8 mouse cellular contexts compared by ENCODE assay signal in the genomic region with DNA sequence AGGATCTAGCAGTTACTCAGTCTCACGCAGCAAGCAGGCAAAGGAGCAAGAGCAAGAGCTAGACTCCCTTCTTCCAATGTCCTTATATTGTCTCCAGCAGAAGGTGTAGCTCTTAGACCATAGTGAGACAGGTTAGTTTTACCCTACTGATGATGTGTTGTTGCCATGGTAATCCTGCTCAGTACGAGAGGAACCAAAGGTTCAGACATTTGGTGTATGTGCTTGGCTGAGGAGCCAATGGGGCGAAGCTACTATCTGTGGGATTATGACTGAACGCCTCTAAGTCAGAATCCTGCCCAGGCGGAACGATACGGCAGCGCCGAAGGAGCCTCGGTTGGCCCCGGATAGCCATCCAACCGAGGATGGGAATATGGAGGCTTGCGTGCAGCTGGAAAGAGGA. TPM values are rescaled to one million over a fixed set of nuclear protein-coding genes. Genes with fewer than 3 reads are reported as not detected.
A peak's percentile ranks its signal among the peaks of the same experiment; 100 is the strongest.
DNase-seq lines count a peak whose midpoint lies in the region; ATAC-seq and TF ChIP-seq lines count a peak whose summit lies in the region.
"Not testable (repeated sequence)": the region's sequence is repeated elsewhere in the genome, so short reads cannot be mapped to it uniquely, and the experiment has no call there.

No protein-coding gene starts in this region.

- not testable (repeated sequence) for H3K27ac ChIP-seq in forebrain, postnatal 0 days (ENCODE audit: low read depth, low read length); liver, embryonic 14.5 days; neural tube, embryonic 11.5 days (ENCODE audit: low read depth, low read length)

- not testable (repeated sequence) for H3K4me3 ChIP-seq in forebrain, postnatal 0 days (ENCODE audit: low read depth, low read length); liver, embryonic 14.5 days (ENCODE audit: insufficient read depth in 1 of 2, low read depth in 2 of 2, low read length in 2 of 2); neural tube, embryonic 11.5 days (ENCODE audit: low read depth, low read length)

- 88% methylated on average over 13 of the region's 13 CpGs for WGBS in forebrain, postnatal 0 days
- 73% methylated on average over 13 of the region's 13 CpGs for whole genome bisulfite sequencing in liver, embryonic 14.5 days (ENCODE audit: insufficient replicate concordance)
- 83% methylated on average over 13 of the region's 13 CpGs for WGBS in neural tube, embryonic 11.5 days

- not testable (repeated sequence) for H3K9ac ChIP-seq in forebrain, postnatal 0 days; liver, embryonic 14.5 days (replicated peaks); neural tube, embryonic 11.5 days (ENCODE audit: low read length)

- H3K4me1 ChIP-seq in forebrain, postnatal 0 days (ENCODE audit: insufficient read depth); liver, embryonic 14.5 days (replicated peaks; ENCODE audit: control insufficient read depth in 2 of 2, insufficient read depth in 2 of 2, low read length in 1 of 2); neural tube, embryonic 11.5 days (ENCODE audit: control insufficient read depth, insufficient read depth, low read length): not testable (repeated sequence)

- DNase-seq in cerebellum, adult 11 months = peak; percentile 81
- DNase-seq in forebrain, postnatal 0 days = peak; percentile 43
- DNase-seq in heart, postnatal 25 days (ENCODE audit: low spot score) = peak; percentile 84
- peak; percentile 82 to 84 for DNase-seq in kidney, postnatal 4 days
- peak; percentile 38 to 47 (median 42) for DNase-seq in liver, embryonic 14.5 days (ENCODE audit: low read depth in 3 of 3, low spot score in 3 of 3)
- DNase-seq in neural tube, embryonic 11.5 days (ENCODE audit: low spot score) = peak; percentile 62
- DNase-seq in testis, postnatal 10 days (ENCODE audit: low spot score) = peak; percentile 89

- TF ChIP-seq EP300 in liver, embryonic 14.5 days (IDR thresholded peaks at IDR 0.05; ENCODE audit: low read depth) = not testable (repeated sequence)

- intact Hi-C loops in heart, postnatal 25 days (cut with DNase I) = not testable (repeated sequence)

- H3K36me3 ChIP-seq in forebrain, postnatal 0 days (ENCODE audit: insufficient read depth); liver, embryonic 14.5 days (replicated peaks; ENCODE audit: control insufficient read depth, insufficient read depth, low read depth); neural tube, embryonic 11.5 days (ENCODE audit: control insufficient read depth, insufficient read depth, low read length): not testable (repeated sequence)

- TF ChIP-seq CTCF in forebrain, postnatal 0 days (IDR thresholded peaks at IDR 0.05; ENCODE audit: low read depth); liver, embryonic 14.5 days (IDR thresholded peaks at IDR 0.05; ENCODE audit: low read depth): not testable (repeated sequence)

- not testable (repeated sequence) for H3K27me3 ChIP-seq in forebrain, postnatal 0 days (ENCODE audit: insufficient read depth, low read length); liver, embryonic 14.5 days (ENCODE audit: control insufficient read depth, insufficient read depth, low read length); neural tube, embryonic 11.5 days (ENCODE audit: control insufficient read depth, insufficient read depth, low read length)

- peak; percentile 100 for ATAC-seq in CD4-positive, CD25-positive, alpha-beta regulatory T cell, adult 4 months
- peak; percentile 100 for ATAC-seq in forebrain, postnatal 0 days
- peak; percentile 100 for ATAC-seq in liver, embryonic 14.5 days (ENCODE audit: insufficient read depth)
- ATAC-seq in neural tube, embryonic 11.5 days (ENCODE audit: insufficient read depth, low FRiP score, low TSS enrichment) = peak; percentile 100

- not testable (repeated sequence) for H3K4me2 ChIP-seq in forebrain, postnatal 0 days (ENCODE audit: low read depth); liver, embryonic 14.5 days (ENCODE audit: low read depth); neural tube, embryonic 11.5 days (ENCODE audit: low read depth)

- not testable (repeated sequence) for H3K9me3 ChIP-seq in forebrain, postnatal 0 days (ENCODE audit: low read length); liver, embryonic 14.5 days (ENCODE audit: control insufficient read depth, low read length); neural tube, embryonic 11.5 days (ENCODE audit: control insufficient read depth, low read length)

RNA-seq across cellular contexts. Expression of gene Myom1, which starts 38.9 kb away (rescaled TPM):
- polyA plus RNA-seq in CD4-positive, CD25-positive, alpha-beta regulatory T cell, adult 4 months (2017; shearing (Covaris generic)) = 1 to 10 TPM in 1 of 2 experiments, under 1 TPM in 1; 0.28 to 1.6 TPM
- total RNA-seq in forebrain, postnatal 0 days (2014; rRNA removed) = 1.5 and 2.0 TPM in 2 replicates
- polyA plus RNA-seq in forebrain, postnatal 0 days (2015; fragmentation: Nextera tagmentation; extraction: Ambion mirVana) = 0.52 and 1.2 TPM in 2 replicates
- 1,000 to 10,000 TPM; 1,192 to 1,218 TPM for total RNA-seq in heart, postnatal 25 days (2021)
- 1.8 and 2.6 TPM in 2 replicates for polyA plus RNA-seq in liver, embryonic 14.5 days (2012; rRNA removed)
- polyA plus RNA-seq in liver, embryonic 14.5 days (2014; fragmentation: Nextera tagmentation; extraction: Ambion mirVana) = 1.6 TPM in 2 replicates
- polyA plus RNA-seq in neural tube, embryonic 11.5 days (2014; fragmentation: Nextera tagmentation; extraction: Ambion mirVana) = 4.7 and 6.9 TPM in 2 replicates

RNA-seq across cellular contexts. Expression of gene Myl12a, which starts 39.1 kb away (rescaled TPM):
- 100 to 1,000 TPM; 601 to 659 TPM for polyA plus RNA-seq in CD4-positive, CD25-positive, alpha-beta regulatory T cell, adult 4 months (2017; shearing (Covaris generic))
- total RNA-seq in forebrain, postnatal 0 days (2014; rRNA removed) = 35.6 and 37.0 TPM in 2 replicates
- 80.4 and 80.8 TPM in 2 replicates for polyA plus RNA-seq in forebrain, postnatal 0 days (2015; fragmentation: Nextera tagmentation; extraction: Ambion mirVana)
- total RNA-seq in heart, postnatal 25 days (2021) = 100 to 1,000 TPM; 944 to 988 TPM
- polyA plus RNA-seq in liver, embryonic 14.5 days (2012; rRNA removed) = 92.3 and 92.7 TPM in 2 replicates
- polyA plus RNA-seq in liver, embryonic 14.5 days (2014; fragmentation: Nextera tagmentation; extraction: Ambion mirVana) = 163 and 165 TPM in 2 replicates
- polyA plus RNA-seq in neural tube, embryonic 11.5 days (2014; fragmentation: Nextera tagmentation; extraction: Ambion mirVana) = 411 and 424 TPM in 2 replicates
